Mouse (Mus musculus) CD4-positive, CD25-positive, alpha-beta regulatory T cell (primary cell): ENCODE data around the gene H2-T24. TPM values are rescaled to one million over a fixed set of nuclear protein-coding genes. Genes with fewer than 3 reads are reported as not detected.

Experiments
- polyA plus RNA-seq: library from polyadenylated mRNA; unstranded; fragments of 100-300 nt; shearing (Covaris generic); gene quantifications from one replicate; pipeline ENCODE4 v1.2.1, GENCODE M21; 2017

H2-T24 gene
- polyA plus RNA-seq, result 34.1 TPM

GRCm38 (mm10) chr17:36020191-36021073, at the start of gene H2-T24:
TSS of gene H2-T24 (minus strand) at chr17:36020560.

DNA sequence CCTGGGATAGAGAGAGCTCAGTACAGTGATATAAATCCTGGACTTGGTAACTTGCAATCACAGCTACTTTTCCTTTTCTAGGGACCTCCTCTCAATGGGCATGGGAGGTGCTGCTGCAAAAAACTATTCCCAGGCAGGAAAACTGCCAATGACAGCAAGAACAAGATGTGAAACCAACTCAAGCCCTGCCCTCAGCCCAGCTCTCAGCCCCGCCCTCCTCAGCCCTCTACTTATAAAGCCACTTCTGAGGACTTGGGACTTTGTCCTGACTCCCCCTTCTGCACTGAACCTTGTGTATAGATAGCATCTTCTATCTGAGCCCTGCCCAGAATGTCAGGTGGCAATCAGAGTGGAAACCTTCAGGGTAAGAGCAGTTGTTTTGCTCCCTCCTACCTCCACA, 38.0 kb upstream of the H2-T24 start, which contains the start of gene Gm11127:
Gene Gm11127, minus strand, starts transcription at position 10 of the 400 bp plus-strand sequence.

GRCm38 (mm10) chr17:36042610-36043169, 22.3 kb upstream of the H2-T24 start, which contains the start of the genes H2-T22 and Gm6034:
TSS of gene H2-T22 (minus strand) at chr17:36042747.
TSS of gene Gm6034 (plus strand) at chr17:36042961.

DNA sequence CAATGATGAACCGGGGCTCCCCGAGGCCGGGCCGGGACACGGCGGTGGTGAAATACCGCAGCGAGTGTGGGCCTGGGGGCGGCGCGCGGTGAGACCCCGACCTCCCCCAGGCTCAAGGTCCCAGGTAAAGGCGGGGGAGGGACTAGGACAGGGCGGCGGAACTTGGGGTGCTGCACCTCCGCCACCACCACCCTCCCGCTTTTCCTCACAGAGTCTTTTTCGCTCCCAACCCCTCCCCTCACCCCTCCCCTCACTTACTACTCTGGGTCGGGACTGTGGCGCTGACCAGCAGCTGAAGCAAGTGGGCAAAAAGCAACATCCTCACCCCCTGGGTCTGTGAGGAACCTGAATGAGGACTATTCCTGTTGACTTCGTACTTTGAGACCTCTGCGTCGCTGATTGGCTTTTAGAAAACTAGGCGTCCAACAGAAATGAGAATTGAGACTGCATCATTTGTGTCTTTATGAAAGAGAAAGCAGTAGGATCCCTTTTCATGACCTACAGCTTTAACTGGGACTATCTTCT, 12.1 kb upstream of the H2-T24 start, which contains the start of gene H2-T23:
Gene H2-T23, minus strand, starts transcription at position 505 of the 525 bp plus-strand sequence.

DNA sequence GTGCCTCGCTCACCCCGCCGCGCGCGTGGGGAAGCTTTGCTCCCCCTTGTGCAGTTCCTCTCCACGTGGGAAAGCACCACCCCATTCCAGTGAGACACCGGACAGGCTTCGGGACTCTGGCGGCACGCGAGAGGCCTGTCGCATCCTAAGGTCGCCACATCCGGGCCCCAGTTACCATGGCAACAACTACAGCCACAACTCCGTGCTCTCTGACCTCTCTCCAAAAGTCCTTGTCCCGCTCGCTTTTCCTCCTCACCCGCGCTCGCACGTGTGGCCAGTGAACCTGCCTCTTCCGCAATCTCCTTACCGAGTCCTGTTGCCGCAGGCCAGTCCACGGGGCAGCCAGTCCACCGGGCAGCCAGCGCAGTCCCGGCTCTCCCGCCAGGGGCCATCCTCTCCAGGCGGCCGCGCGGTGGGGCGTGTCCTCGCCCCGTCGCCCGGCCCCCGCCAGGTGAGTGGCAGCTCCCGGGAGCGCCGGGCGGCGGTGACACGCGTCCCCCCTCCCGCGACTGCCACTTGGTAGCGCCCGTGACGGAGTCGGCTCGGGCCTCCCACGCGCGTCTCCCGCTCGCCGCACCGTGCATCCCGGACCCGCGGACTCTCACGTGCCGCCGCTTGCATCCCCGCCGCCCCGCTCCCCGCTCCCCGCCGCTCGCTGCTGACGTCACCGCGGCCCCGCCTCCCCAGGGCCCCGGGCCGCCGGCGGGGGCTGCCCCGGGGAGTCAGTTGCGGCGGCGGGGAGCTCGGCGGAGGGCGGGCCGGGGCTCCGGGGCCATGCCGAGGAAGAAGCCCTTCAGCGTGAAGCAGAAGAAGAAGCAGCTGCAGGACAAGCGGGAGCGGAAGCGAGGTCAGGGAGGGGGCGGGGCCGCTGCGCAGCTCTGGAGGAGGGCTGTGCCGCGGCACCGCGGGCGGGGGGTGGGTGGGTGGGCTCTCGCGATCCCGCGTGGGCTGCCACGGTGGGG, 40.7 kb downstream of the H2-T24 start, which contains the start of the genes Gnl1 and Prr3:
Gene Gnl1, plus strand, starts transcription at position 451 of the 962 bp plus-strand sequence.
Gene Prr3, minus strand, starts transcription at position 836 of the 962 bp plus-strand sequence.

GRCm38 (mm10) chr17:35969418-35970389, 50.7 kb downstream of the H2-T24 start, which contains the start of gene Abcf1:
TSS of gene Abcf1 (minus strand) at chr17:35969761.

Other genes starting within 250 kb of the H2-T24 start
- 0.53 TPM for gene Ier3, start 198.9 kb downstream of the H2-T24 start, polyA plus RNA-seq
- gene Flot1, start 197.3 kb downstream of the H2-T24 start, polyA plus RNA-seq, result 52.9 TPM
- gene Tubb5, start 182.3 kb downstream of the H2-T24 start, polyA plus RNA-seq, result 111 TPM
- gene Mdc1, start 179.0 kb downstream of the H2-T24 start, polyA plus RNA-seq, result 12.9 TPM
- gene Nrm, start 159.2 kb downstream of the H2-T24 start, polyA plus RNA-seq, result 27.5 TPM
- 592 TPM for gene Ppp1r18, start 155.0 kb downstream of the H2-T24 start, polyA plus RNA-seq
- 62.8 TPM for gene Dhx16, start 140.7 kb downstream of the H2-T24 start, polyA plus RNA-seq
- 41.8 TPM for gene 2310061I04Rik, start 123.1 kb downstream of the H2-T24 start, polyA plus RNA-seq
- gene Atat1, start 110.5 kb downstream of the H2-T24 start, polyA plus RNA-seq, result 19.2 TPM
- gene Mrps18b, start 104.2 kb downstream of the H2-T24 start, polyA plus RNA-seq, result 80.8 TPM
- gene Ppp1r10, start 104.1 kb downstream of the H2-T24 start, polyA plus RNA-seq, result 56.7 TPM
- gene Abcf1, start 50.8 kb downstream of the H2-T24 start, polyA plus RNA-seq, result 145 TPM
- 70.7 TPM for gene Gnl1, start 40.7 kb downstream of the H2-T24 start, polyA plus RNA-seq
- 38.7 TPM for gene Prr3, start 40.3 kb downstream of the H2-T24 start, polyA plus RNA-seq
- 666 TPM for gene H2-T23, start 12.3 kb upstream of the H2-T24 start, polyA plus RNA-seq
- gene H2-T22, start 22.2 kb upstream of the H2-T24 start, polyA plus RNA-seq, result 225 TPM
- gene Gm6034, start 22.4 kb upstream of the H2-T24 start, polyA plus RNA-seq, result 0.13 TPM
- not detected for gene Gm11127, start 37.8 kb upstream of the H2-T24 start, polyA plus RNA-seq
- 0.91 TPM for gene Gm19684, start 101.1 kb upstream of the H2-T24 start, polyA plus RNA-seq
- 0.26 TPM for gene Gm7030, start 108.9 kb upstream of the H2-T24 start, polyA plus RNA-seq
- gene Gm8909, start 148.0 kb upstream of the H2-T24 start, polyA plus RNA-seq, result 7.7 TPM
- gene H2-T3, start 169.7 kb upstream of the H2-T24 start, polyA plus RNA-seq, result 0.59 TPM
- gene Rpp21, start 237.5 kb upstream of the H2-T24 start, polyA plus RNA-seq, result 168 TPM